Mouse (Mus musculus) macrophage (primary cell): ENCODE data around the gene Wfdc6b. TPM values are rescaled to one million over a fixed set of nuclear protein-coding genes. Genes with fewer than 3 reads are reported as not detected.
A peak's percentile ranks its signal among the peaks of the same experiment; 100 is the strongest.

Experiments used
- H3K27ac ChIP-seq: fragments of 350-480 bp; formaldehyde crosslinking; 2 replicates; pipeline ENCODE4 v1.9.0; 2021
- H3K36me3 ChIP-seq: fragments of 350-480 bp; formaldehyde crosslinking; 2 replicates; pipeline ENCODE4 v1.9.0; 2021; ENCODE audit errors: inconsistent target
- H3K4me3 ChIP-seq: fragments of 350-480 bp; formaldehyde crosslinking; 2 replicates; pipeline ENCODE4 v1.9.0; 2021; ENCODE audit errors: inconsistent target
- H3K79me2 ChIP-seq: fragments of 350-480 bp; formaldehyde crosslinking; 2 replicates; pipeline ENCODE4 v1.9.0; 2021; ENCODE audit errors: inconsistent target
- whole genome bisulfite sequencing: methylation state at CpG from one replicate; pipeline ENCODE4 v1.1.7; 2026; ENCODE audit warnings: inconsistent platforms; ENCODE audit not compliant: missing documents; 5-methylcytosine and 5-hydroxymethylcytosine counted together
- polyA plus RNA-seq: library from polyadenylated mRNA; stranded (reverse); fragments of 250-400 nt; gene quantifications from 3 replicates; pipeline ENCODE4 v1.2.4, GENCODE M21; 2018; ENCODE audit warnings: inconsistent platforms

The Wfdc6b gene
- polyA plus RNA-seq, 1 experiment from 2014 or later, result not detected

- no peak overlapping the region for H3K4me3 ChIP-seq
- no peaks in the 10 kb centered on the region for H3K79me2 ChIP-seq
- WGBS, result 94% methylated on average over 9 of the region's 9 CpGs
- H3K36me3 ChIP-seq, result no peaks in the 10 kb centered on the region
- H3K27ac ChIP-seq, result no peak overlapping the region
Observed at GRCm38 (mm10) chr2:164635266-164635665, 21.9 kb downstream of the Wfdc6b start.

DNA sequence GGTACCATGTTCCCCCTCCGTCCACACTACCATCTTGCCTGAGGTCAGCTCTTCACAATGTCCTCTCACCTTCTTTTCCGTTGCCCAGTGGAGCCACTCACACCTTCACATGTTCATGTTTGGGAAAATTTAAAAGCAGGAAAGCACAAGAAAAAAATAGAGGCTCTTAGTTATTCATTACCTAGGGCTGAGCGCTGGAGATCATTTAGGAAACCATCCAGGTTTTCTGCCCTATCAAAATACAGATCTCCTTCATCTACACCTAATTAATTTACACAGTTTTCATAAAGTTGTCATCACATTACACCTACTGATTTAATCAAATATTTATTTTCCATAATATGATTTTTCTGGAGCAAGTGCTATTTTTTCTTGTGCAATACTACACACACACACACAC, 25.4 kb downstream of the Wfdc6b start, which contains the start of gene Wfdc16:
Wfdc16 (minus strand) TSS at position 101 of the 400 bp plus-strand sequence.
- Histone ChIP-seq H3K79me2 (no peaks in the 10 kb centered on the region), H3K36me3 (no peaks in the 10 kb centered on the region), H3K4me3 (no peak within 1 kb of the TSS), H3K27ac (no peak within 1 kb of the TSS)
- 95% methylated on average over 3 of the region's 3 CpGs for WGBS

- H3K27ac ChIP-seq, result peak overlapping the region; percentile 28; the same call in 1 of the 2 replicates
- no peaks in the 10 kb centered on the region for H3K36me3 ChIP-seq
- no peaks in the 10 kb centered on the region for H3K79me2 ChIP-seq
- WGBS, result 5% methylated on average over 6 of the region's 7 CpGs
- no peak overlapping the region for H3K4me3 ChIP-seq
Observed at GRCm38 (mm10) chr2:164641129-164641528, 27.8 kb downstream of the Wfdc6b start.

DNA sequence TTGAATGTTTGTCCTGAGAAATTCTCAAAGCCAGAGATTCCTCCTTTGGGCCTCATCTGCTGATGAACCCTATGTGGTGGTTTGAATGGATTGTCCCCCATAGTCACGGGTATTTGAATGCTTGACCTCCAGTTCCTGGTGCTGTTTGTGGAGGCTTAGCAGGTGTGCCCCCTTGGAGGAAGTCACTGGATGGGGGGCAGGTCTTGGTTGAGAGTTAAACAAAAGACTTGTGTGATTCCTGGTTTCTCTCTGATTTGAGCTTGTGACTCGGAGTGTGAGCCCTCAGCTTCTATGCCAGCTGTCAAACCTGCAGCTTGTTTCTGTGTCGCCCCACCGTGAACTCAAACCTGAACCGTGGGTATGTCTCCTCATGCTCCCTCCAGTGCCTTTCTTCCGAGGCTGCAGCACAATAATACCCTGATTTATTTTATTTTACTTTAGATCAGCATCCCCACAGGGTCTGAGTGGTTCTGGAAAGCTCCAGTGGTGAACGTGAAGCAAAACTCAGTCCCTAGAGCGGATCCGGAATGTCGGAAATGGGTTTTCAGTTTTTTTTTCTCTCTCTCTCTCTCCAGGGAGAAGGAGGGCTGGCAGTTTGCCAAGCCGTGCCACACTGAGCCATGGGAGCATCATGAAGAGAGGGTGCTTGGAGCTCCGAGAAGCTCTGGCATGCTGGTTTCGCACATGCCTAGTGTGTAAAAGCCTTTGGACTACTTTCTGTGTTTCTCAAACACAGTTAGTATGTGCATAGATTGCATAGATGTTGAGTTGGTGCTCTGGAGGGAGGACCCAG, 28.8 kb downstream of the Wfdc6b start:
- WGBS, result 92% methylated on average over 13 of the region's 13 CpGs
- Histone ChIP-seq H3K4me3 (no peak overlapping the region), H3K79me2 (no peaks in the 10 kb centered on the region), H3K27ac (no peak overlapping the region), H3K36me3 (no peaks in the 10 kb centered on the region)

- no peaks in the 10 kb centered on the region for H3K79me2 ChIP-seq
- WGBS, result 9% methylated on average over 11 of the region's 11 CpGs
- H3K27ac ChIP-seq, result no peak within 1 kb of the TSS
- no peaks in the 10 kb centered on the region for H3K36me3 ChIP-seq
- H3K4me3 ChIP-seq, result no peak within 1 kb of the TSS
Observed at GRCm38 (mm10) chr2:164655858-164656257, 42.5 kb downstream of the Wfdc6b start, which contains the start of gene Wfdc10. Wfdc10 (plus strand) TSS chr2:164656046.

DNA sequence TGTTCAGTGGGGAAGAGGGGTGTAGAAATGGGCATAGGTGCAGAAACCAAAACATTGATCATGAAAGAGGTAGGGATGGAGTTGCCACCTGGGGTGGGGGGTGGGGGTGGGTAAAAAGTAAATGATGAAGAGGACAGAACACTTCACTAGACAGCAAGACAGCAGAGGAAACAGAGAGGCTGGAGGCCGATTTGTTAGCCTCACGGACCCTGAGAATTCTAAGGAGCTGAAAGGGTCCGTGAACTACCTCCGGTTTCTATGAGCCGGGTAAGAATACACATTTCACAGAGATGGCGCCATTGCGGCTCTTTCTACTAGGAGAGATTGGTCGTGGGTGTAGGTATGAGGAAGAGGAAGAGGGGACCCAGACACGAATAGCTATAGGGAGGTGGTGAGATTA, 43.2 kb downstream of the Wfdc6b start, which contains the start of gene Wfdc9:
Wfdc9 (minus strand) TSS at position 101 of the 400 bp plus-strand sequence.
- Histone ChIP-seq H3K27ac (no peak within 1 kb of the TSS), H3K36me3 (no peaks in the 10 kb centered on the region), H3K4me3 (no peak within 1 kb of the TSS), H3K79me2 (no peaks in the 10 kb centered on the region)
- 76% methylated on average over 9 of the region's 9 CpGs for WGBS

GRCm38 (mm10) chr2:164664851-164665250, 51.5 kb downstream of the Wfdc6b start:
- H3K4me3 ChIP-seq, result no peak overlapping the region
- H3K36me3 ChIP-seq, result no peaks in the 10 kb centered on the region
- H3K27ac ChIP-seq, result no peak overlapping the region
- H3K79me2 ChIP-seq, result no peaks in the 10 kb centered on the region
- WGBS, result 90% methylated on average over 7 of the region's 7 CpGs

Other genes starting within 250 kb of the Wfdc6b start
- gene Slpi, start 224.4 kb upstream of the Wfdc6b start, polyA plus RNA-seq, result 0.24 to 1.3 TPM (median 0.90 TPM) in 3 replicates
- not detected in 3 replicates for gene Rbpjl, start 210.4 kb upstream of the Wfdc6b start, polyA plus RNA-seq
- not detected in 3 replicates for gene Matn4, start 208.4 kb upstream of the Wfdc6b start, polyA plus RNA-seq
- 114 to 215 TPM (median 133 TPM) in 3 replicates for gene Sdc4, start 169.6 kb upstream of the Wfdc6b start, polyA plus RNA-seq
- gene Sys1, start 156.6 kb upstream of the Wfdc6b start, polyA plus RNA-seq, result 6.9 to 30.0 TPM (median 27.8 TPM) in 3 replicates
- 0.30 TPM in 1 of 3 replicates, not detected in the others for gene Gm20458, start 152.6 kb upstream of the Wfdc6b start, polyA plus RNA-seq
- gene Trp53tg5, start 139.8 kb upstream of the Wfdc6b start, polyA plus RNA-seq, result not detected in 3 replicates
- 13.0 to 46.6 TPM (median 28.5 TPM) in 3 replicates for gene Dbndd2, start 127.4 kb upstream of the Wfdc6b start, polyA plus RNA-seq
- 58.4 to 92.7 TPM (median 64.5 TPM) in 3 replicates for gene Pigt, start 116.0 kb upstream of the Wfdc6b start, polyA plus RNA-seq
- not detected in 3 replicates for gene Wfdc2, start 51.1 kb upstream of the Wfdc6b start, polyA plus RNA-seq
- gene Spint3, start 40.1 kb upstream of the Wfdc6b start, polyA plus RNA-seq, result not detected in 3 replicates
- gene Wfdc6a, start 28.1 kb upstream of the Wfdc6b start, polyA plus RNA-seq, result not detected in 3 replicates
- not detected in 3 replicates for gene Eppin, start 19.9 kb upstream of the Wfdc6b start, polyA plus RNA-seq
- gene Wfdc8, start 104 bp downstream of the Wfdc6b start, polyA plus RNA-seq, result not detected in 3 replicates
- not detected in 3 replicates for gene Wfdc16, start 25.3 kb downstream of the Wfdc6b start, polyA plus RNA-seq
- not detected in 3 replicates for gene Wfdc10, start 42.5 kb downstream of the Wfdc6b start, polyA plus RNA-seq
- not detected in 3 replicates for gene Wfdc9, start 43.1 kb downstream of the Wfdc6b start, polyA plus RNA-seq
- not detected in 3 replicates for gene Wfdc11, start 60.6 kb downstream of the Wfdc6b start, polyA plus RNA-seq
- not detected in 3 replicates for gene Wfdc13, start 71.6 kb downstream of the Wfdc6b start, polyA plus RNA-seq
- not detected in 3 replicates for gene Spint4, start 85.0 kb downstream of the Wfdc6b start, polyA plus RNA-seq
- not detected in 3 replicates for gene Spint5, start 101.8 kb downstream of the Wfdc6b start, polyA plus RNA-seq
- not detected in 3 replicates for gene Wfdc3, start 132.4 kb downstream of the Wfdc6b start, polyA plus RNA-seq
- 20.7 to 27.5 TPM (median 21.6 TPM) in 3 replicates for gene Dnttip1, start 132.5 kb downstream of the Wfdc6b start, polyA plus RNA-seq
- gene Ube2c, start 156.4 kb downstream of the Wfdc6b start, polyA plus RNA-seq, result 1.7 to 21.7 TPM (median 12.8 TPM) in 3 replicates
- not detected in 3 replicates for gene Tnnc2, start 166.4 kb downstream of the Wfdc6b start, polyA plus RNA-seq
- 7.1 to 8.5 TPM (median 7.3 TPM) in 3 replicates for gene Snx21, start 172.3 kb downstream of the Wfdc6b start, polyA plus RNA-seq
- 9.7 to 17.7 TPM (median 17.1 TPM) in 3 replicates for gene Acot8, start 191.4 kb downstream of the Wfdc6b start, polyA plus RNA-seq
- gene Zswim3, start 191.6 kb downstream of the Wfdc6b start, polyA plus RNA-seq, result 3.3 to 3.6 TPM (median 3.4 TPM) in 3 replicates
- gene Zswim1, start 209.2 kb downstream of the Wfdc6b start, polyA plus RNA-seq, result 4.8 to 5.4 TPM (median 5.2 TPM) in 3 replicates
- 0.80 TPM in 1 of 3 replicates, not detected in the others for gene Spata25, start 215.0 kb downstream of the Wfdc6b start, polyA plus RNA-seq
- gene Ctsa, start 219.4 kb downstream of the Wfdc6b start, polyA plus RNA-seq, result 1,416 to 1,739 TPM (median 1,652 TPM) in 3 replicates
- gene Neurl2, start 219.9 kb downstream of the Wfdc6b start, polyA plus RNA-seq, result 3.9 to 17.8 TPM (median 7.7 TPM) in 3 replicates
- 538 to 865 TPM (median 584 TPM) in 3 replicates for gene Pltp, start 244.2 kb downstream of the Wfdc6b start, polyA plus RNA-seq